Mouse (Mus musculus) ZHBTc4 (cell line): ENCODE results near the gene Mto1.

Source experiments
- DNase-seq: peaks from one replicate; pipeline ENCODE4 v3.0.0-alpha.2; 2011; ENCODE audit warnings: low read depth, low spot score

Mto1 gene

GRCm38 (mm10) chr9:78447973-78448873, at the start of gene Mto1, which contains the start of gene Gm17324:
Gene Mto1 (plus strand): TSS chr9:78448208.
Gene Gm17324 (minus strand): TSS chr9:78448786.
- peak; percentile 95 for DNase-seq

- no peak for DNase-seq
These were observed 47.4 kb upstream of the Mto1 start for GRCm38 (mm10) chr9:78400570-78400969.

DNA sequence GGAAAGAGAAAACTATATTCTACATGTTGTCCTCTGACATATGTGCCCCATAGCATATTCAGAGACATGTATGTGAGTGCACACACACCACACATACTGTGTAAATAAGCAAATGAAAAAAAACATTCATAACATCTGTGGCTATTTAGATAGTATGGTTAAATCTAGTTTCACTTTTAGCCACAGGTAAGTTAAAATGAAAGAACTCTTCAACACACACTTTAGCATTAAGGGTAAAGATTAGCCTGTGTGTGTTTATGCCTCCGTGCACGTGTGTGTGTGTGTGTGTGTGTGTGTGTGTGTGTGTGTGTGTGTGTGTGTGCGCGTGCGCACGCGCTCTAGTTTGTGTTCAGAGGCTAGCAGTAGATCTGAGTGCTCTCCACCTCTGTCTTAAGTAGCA, 46.4 kb upstream of the Mto1 start:
- no peak for DNase-seq

DNA sequence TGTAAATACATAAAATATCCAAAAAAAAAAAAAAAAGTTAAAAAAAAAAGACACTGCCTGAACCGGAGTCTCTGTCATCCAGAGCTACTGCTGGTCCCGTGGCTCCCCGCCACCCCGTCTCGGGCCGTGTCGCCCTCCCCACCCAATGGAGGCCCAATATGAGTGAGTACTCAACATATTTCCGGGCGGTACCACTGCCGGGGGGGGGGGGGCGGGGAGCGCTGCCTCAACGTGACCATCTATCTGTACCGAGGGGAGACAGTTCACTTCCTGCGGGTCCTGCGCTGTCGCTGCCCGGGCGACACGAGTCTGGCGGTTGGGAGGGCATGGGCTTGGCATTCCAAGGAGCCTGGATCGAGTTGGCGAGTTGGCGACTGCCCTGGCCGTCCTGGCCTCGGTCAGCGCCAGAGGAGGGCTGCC, 20.6 kb upstream of the Mto1 start:
- DNase-seq: peak; percentile 39

- DNase-seq: no peak
These were observed 19.8 kb upstream of the Mto1 start for GRCm38 (mm10) chr9:78428185-78428584.

- DNase-seq: no peak
These were observed 19.1 kb upstream of the Mto1 start for GRCm38 (mm10) chr9:78428870-78429432.

GRCm38 (mm10) chr9:78429551-78429950, 18.5 kb upstream of the Mto1 start:
- no peak for DNase-seq

- DNase-seq: no peak
These were observed 17.5 kb upstream of the Mto1 start for GRCm38 (mm10) chr9:78430486-78430885.

DNA sequence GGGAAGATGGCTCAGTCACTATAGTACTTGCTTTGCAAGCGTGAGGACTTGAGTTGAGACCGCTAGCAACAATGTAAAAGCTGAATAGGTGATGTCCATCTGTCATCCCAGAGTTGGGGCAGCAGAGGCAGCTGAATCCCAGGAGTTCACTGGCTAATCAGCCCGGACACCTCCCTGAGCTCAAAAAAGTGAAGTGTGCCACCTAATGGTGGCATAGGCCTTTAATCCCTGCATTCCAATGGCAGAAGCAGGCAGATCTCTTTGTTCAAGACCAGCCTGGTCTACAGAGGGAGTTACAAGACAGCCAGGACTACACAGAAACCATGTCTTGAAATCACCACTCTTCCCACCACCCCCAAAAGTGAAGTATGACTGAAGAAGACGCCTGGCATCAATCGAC, 15.5 kb upstream of the Mto1 start:
- peak; percentile 37 for DNase-seq

DNA sequence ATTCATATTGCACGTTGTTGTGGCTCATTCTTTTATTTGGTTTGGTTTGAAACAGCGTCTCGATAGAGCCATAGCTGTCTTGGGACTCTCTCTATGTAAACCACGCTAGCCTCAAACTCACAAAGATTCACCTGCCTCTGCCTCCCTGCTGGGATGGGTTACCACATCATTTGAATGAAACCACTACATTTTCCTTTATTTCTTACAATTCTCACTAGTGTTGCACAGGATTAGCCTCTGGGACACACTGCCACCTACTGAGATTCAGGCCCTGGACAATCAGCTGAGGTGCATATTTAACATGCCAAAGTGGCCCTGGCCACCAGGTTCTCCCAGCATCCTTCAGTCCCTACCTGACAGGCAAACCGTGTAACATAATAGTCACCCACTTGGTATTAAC, 8.6 kb upstream of the Mto1 start:
- no peak for DNase-seq

DNA sequence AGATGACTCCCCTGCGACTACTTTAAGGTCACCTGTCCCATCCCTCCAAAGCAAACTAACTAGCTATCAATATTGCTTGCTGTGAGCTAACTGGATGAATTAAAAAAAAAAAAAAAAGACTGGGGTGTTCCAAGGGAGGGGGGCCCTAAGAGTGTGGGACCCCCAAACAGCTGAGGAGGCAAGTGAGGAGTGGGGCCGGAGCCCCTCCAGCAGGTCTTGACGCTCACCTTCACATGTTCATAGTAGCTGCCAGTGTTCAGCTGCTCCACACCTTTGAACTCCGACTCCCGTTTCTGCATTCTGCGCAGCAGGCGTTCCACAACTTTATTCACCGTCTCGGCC, 5.8 kb upstream of the Mto1 start:
- DNase-seq: no peak

DNA sequence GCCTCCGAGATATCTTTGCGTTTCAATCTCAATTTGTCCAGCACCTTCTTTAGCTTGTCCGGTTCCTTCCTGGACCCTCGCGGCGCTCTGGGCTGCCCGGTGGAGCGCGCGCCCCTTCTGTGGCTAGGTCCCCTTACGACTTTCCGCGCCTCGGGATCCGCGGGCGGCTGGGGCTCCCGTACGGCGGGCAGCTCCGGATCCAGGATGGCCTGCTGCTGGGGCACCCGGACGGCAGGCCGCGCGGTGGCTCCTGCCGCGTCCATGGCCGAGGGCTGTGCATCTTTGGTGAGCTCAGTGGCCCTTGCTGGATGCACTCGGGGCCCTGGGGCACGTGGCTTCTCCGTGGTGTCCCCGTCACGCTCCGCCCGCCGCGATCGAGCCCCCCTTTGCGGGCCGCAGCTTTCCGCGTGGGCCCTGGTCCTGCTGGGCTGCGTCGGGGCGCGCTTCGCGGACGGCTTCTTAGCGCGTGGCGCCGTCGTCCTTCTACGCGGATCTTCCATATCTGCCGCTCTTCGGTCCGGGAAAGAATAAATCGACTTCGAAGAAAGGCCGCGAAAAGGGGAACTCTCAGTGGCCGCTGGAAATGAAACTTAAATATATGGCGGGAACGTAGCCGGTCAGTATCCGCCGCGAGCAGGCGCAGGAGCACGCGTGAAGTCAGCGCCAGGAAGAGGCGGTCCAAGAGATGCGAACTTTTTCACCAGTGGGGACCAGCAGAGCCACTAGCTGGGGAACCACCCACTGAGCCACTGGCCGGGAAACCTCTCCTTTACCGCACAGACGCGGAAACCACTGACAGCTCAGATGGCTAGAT, 5.2 kb upstream of the Mto1 start, which contains the start of gene Cgas:
Gene Cgas (minus strand): TSS at position 659 of the 814 bp plus-strand sequence.
- peak; percentile 63 for DNase-seq

- no peak for DNase-seq
These were observed 419 bp upstream of the Mto1 start for GRCm38 (mm10) chr9:78447606-78447972.

DNA sequence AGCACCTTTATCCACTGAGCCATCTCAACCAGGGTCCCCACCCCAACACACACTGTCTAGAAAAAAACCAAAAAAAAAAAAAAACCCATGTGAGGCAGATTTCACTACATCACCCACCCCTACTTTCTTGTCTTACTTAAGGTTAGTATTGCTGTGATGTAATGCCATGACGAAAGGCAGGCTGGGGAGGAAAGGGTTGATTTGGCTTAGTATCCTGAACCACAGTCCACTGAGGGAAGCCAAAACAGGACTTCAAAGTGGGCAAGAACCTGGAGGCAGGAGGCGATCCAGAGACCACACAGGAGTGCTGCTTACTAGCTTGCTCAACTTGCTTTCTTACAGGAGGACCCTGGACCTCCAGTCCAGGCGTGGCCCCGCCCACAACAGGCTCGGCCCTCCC, 2.4 kb downstream of the Mto1 start:
- DNase-seq: no peak

GRCm38 (mm10) chr9:78451382-78451781, 3.4 kb downstream of the Mto1 start:
- no peak for DNase-seq

- DNase-seq: peak; percentile 70
These were observed 9.0 kb downstream of the Mto1 start for GRCm38 (mm10) chr9:78457026-78457425.

DNA sequence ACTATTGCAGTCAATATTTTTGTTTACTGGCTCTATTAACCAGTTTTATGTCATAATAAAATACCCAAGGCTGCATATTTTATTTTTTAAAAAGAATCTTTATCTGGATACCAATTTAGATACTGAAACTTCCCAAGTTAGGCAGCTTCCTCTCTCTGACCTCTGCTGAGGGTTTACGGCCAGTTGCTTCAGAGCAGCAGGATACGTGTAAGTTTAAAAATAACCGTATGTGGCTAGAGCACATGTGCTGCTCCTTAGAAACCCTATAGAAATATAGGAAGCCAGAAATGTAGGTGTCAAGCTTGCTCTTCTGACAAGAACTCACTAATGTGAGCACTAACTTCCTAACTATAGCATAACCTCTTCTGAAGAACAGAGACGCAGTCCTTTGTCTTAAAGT, 15.3 kb downstream of the Mto1 start:
- DNase-seq: no peak

DNA sequence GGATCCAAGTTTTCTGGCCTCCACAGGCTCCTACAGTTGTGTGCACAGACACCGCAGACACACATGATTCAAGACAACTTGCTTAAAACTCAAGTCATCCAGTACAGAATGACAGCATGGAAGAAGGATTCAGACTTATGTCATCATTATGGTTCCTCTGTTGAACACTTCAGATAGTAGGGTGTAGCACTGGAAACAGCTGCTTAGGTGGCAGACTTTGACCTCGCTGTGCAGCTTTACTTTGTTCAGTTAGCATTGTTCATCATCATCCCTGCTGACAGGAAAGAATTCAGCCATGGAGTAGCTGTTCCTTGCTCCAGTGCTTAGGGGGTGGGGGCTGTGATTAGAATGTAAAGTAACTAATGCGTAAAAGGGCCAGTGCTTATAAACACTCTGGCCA, 17.7 kb downstream of the Mto1 start:
- no peak for DNase-seq

- peak; percentile 90 for DNase-seq
These were observed 25.6 kb downstream of the Mto1 start for GRCm38 (mm10) chr9:78473588-78473987.

DNA sequence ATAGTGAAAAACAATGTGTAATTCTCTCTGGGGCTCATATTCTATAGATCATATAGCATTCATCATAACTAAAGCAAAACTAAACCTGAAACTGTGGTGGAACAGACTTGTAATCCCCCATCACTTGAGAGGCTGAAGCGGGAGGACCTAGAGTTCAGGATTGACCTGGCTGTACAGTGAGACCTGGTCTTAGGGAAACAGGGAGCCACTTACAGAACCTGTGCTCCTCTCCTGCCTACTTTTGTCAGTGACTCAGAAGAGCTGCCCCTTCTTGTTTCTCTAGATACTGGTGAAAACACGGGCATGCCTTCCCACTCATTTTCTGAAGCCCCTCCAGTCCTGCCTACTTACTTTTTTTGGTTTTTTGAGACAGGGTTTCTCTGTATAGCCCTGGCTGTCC, 26.3 kb downstream of the Mto1 start:
- DNase-seq: peak; percentile 82

GRCm38 (mm10) chr9:78474771-78475382, 26.9 kb downstream of the Mto1 start:
- peak; percentile 62 for DNase-seq

GRCm38 (mm10) chr9:78475383-78475780, 27.4 kb downstream of the Mto1 start:
- peak; percentile 65 for DNase-seq
